Mouse (Mus musculus) embryonic stem cell, embryonic (primary cell): ENCODE measurements around the gene Catsperd.

Experiments
- CTCF ChIA-PET, 4 experiments: fragments of 300-600 bp in 2 of 4; fragments of 350-600 bp in 2 of 4; sonication (Branson Sonifier 250); formaldehyde crosslinking; loops; one replicate each; lab custom pipeline; 2022; ENCODE audit warnings: inconsistent platforms in 2 of 4; lab: Charles Lee
- POLR2A ChIA-PET, 4 experiments: fragments of 300-600 bp in 2 of 4; fragments of 350-600 bp in 2 of 4; sonication (Branson Sonifier 250); formaldehyde crosslinking; loops; one replicate each; lab custom pipeline; 2022; ENCODE audit warnings: antibody characterized with exemption in 4 of 4, inconsistent platforms in 1 of 4; lab: Charles Lee

Gene Catsperd

GRCm38 (mm10) chr17:56607521-56608062 is 20.4 kb upstream of the Catsperd start:
- POLR2A ChIA-PET = interaction anchor here in 3 of 4 experiments (0.5 to 14.4 kb wide), 19 partner anchors 8 to 390 kb away, joined by 3 to 429 read pairs (median 3); partner anchors contain the start of genes Safb (in 3 of the 3), Safb2 (in 3 of the 3), Alkbh7 (in 1 of the 3) and Catsperd (in 1 of the 3)
- CTCF ChIA-PET = no interaction called here

GRCm38 (mm10) chr17:56608699-56609098 is 19.2 kb upstream of the Catsperd start:
- POLR2A ChIA-PET = interaction anchor here in 3 of 4 experiments (1.0 to 14.4 kb wide), 16 partner anchors 9 to 283 kb away, joined by 3 to 429 read pairs (median 4); partner anchors contain the start of genes Safb (in 3 of the 3), Safb2 (in 3 of the 3), Lonp1 (in 2 of the 3) and Catsperd (in 1 of the 3)

GRCm38 (mm10) chr17:56609452-56610171 is 18.3 kb upstream of the Catsperd start, which contains the start of gene 2410015M20Rik:
Gene 2410015M20Rik (minus strand): TSS chr17:56609771.
- CTCF ChIA-PET = interaction anchor here in 1 of 4 experiments (1.6 kb wide), 1 partner anchor 59 kb away, joined by 3 read pairs; no protein-coding TSS in a partner anchor

More at GRCm38 (mm10) chr17:56608699-56609098, 19.2 kb upstream of the Catsperd start:
- CTCF ChIA-PET = no interaction called here

DNA sequence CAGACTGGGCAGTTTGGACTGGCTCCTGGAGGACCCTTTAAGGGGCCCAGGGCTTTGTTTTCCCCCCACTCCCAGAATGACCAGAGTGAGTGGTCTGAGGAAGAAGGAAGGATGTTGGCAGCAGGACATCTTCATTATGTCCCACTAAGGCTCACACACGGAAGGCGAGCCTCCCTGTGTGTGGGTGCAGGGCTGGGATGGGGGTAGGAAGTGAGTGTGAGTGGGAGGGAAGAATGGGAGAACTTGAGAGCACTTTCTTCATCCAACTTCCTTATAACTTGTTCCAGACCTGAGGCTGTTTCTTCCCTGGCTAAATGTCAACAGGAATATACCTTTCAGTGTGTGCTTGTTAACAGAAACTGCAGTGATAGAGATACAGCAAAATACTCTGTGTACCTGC is 16.6 kb upstream of the Catsperd start:
- CTCF ChIA-PET = interaction anchor here in 2 of 4 experiments (0.7 to 1.9 kb wide), 14 partner anchors 16 to 324 kb away, joined by 3 to 18 read pairs (median 4); partner anchors contain the start of genes Ranbp3 (in 2 of the 2), Catsperd (in 1 of the 2), Lonp1 (in 1 of the 2) and Mllt1 (in 1 of the 2)
- POLR2A ChIA-PET = interaction anchor here (0.5 to 14.4 kb wide), 152 partner anchors 7 to 652 kb away, joined by 3 to 429 read pairs (median 5); partner anchors contain the start of genes Lonp1 (in 4 of the 4), Safb (in 4 of the 4), Safb2 (in 4 of the 4) and Catsperd (in 3 of the 4)

More at GRCm38 (mm10) chr17:56609452-56610171, 18.3 kb upstream of the Catsperd start, which contains the start of gene 2410015M20Rik:
- POLR2A ChIA-PET = interaction anchor here in 3 of 4 experiments (0.5 to 14.4 kb wide), 28 partner anchors 11 to 381 kb away, joined by 3 to 429 read pairs (median 3); partner anchors contain the start of genes Lonp1 (in 3 of the 3), Safb (in 3 of the 3), Safb2 (in 3 of the 3) and Catsperd (in 2 of the 3)

DNA sequence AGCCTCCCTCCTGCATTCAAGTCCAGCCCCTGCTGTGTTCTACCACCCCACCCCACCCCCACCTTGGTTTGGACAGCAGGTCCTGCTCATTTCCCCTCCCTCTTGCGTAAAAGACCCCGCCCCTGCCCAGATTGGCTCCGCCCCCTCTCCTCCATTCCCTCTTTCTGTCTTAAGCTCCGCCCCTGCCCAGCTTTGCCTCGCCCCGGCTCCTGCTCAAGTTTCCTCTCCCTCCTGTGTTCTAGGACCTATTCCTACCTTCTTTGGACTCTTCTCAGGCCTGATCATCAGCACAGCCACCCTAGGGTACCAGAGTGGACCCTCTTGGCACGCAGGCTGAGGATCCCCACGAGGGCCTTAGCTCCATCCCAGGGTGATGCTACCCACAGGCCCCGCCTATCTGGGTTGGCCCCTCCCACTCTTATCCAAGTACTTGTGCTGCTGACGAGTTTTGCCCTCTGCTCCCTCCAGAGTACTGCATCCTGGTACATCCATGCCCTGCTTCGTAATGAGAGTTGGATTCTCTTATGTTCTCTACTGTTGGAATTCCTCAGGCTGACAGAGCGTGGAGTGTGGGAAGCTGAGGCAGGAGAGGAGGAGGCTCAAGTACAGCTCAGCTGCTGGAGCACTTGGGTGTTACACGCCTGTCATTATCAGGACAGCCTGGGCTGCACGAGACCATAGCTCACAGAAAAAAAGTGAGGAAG is 15.9 kb upstream of the Catsperd start:
- ChIA-PET CTCF (interaction anchor here (0.6 to 1.9 kb wide), 26 partner anchors 15 to 675 kb away, joined by 3 to 18 read pairs (median 4); partner anchors contain the start of genes Lonp1 (in 3 of the 4), Ranbp3 (in 2 of the 4), Catsperd (in 1 of the 4) and Mllt1 (in 1 of the 4)), POLR2A (interaction anchor here (0.5 to 14.4 kb wide), 179 partner anchors 8 to 653 kb away, joined by 3 to 429 read pairs (median 5); partner anchors contain the start of genes Lonp1 (in 4 of the 4), Safb (in 4 of the 4), Safb2 (in 4 of the 4) and Catsperd (in 3 of the 4))

DNA sequence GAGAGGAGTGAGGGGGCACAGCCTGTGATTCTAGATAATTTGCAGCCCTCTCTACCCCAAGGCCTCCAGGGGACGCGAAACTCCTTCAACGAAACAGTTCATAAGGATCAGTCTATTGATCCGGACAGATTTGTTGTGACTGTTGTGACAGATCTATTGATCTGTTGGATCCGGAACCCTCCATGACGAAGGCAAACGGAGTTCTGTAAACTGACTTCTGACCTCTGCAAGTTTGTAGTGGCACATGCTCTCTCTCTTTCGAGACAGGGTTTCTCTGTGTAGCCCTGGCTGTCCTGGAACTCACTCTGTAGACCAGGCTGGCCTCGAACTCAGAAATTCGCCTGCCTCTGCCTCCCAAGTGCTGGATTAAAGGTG is 15.4 kb upstream of the Catsperd start:
- ChIA-PET POLR2A (interaction anchor here (0.6 to 14.4 kb wide), 110 partner anchors 9 to 576 kb away, joined by 3 to 429 read pairs (median 6); partner anchors contain the start of genes Lonp1 (in 4 of the 4), Safb (in 4 of the 4), Safb2 (in 4 of the 4) and Catsperd (in 3 of the 4)), CTCF (interaction anchor here (0.5 to 1.9 kb wide), 9 partner anchors 14 to 487 kb away, joined by 3 to 18 read pairs (median 5); partner anchors contain the start of genes Lonp1 (in 3 of the 4), Catsperd (in 1 of the 4), Ranbp3 (in 1 of the 4) and Safb2 (in 1 of the 4))

GRCm38 (mm10) chr17:56613236-56613844 is 14.6 kb upstream of the Catsperd start, which contains the start of gene Rpl36:
Gene Rpl36 (plus strand): TSS chr17:56613416.
- ChIA-PET CTCF (interaction anchor here in 3 of 4 experiments (0.5 to 1.9 kb wide), 5 partner anchors 13 to 488 kb away, joined by 4 to 18 read pairs (median 7); partner anchors contain the start of genes Lonp1 (in 3 of the 3), Catsperd (in 1 of the 3) and Ranbp3 (in 1 of the 3)), POLR2A (interaction anchor here (0.6 to 14.4 kb wide), 102 partner anchors 9 to 573 kb away, joined by 3 to 429 read pairs (median 8); partner anchors contain the start of genes Lonp1 (in 4 of the 4), Catsperd (in 3 of the 4), Dus3l (in 3 of the 4) and Ranbp3 (in 3 of the 4))

GRCm38 (mm10) chr17:56613893-56614292 is 14.1 kb upstream of the Catsperd start:
- ChIA-PET CTCF (interaction anchor here in 1 of 4 experiments (0.9 kb wide), 1 partner anchor 59 kb away, joined by 5 read pairs; the partner anchor contains the start of gene Ranbp3), POLR2A (interaction anchor here (0.6 to 14.4 kb wide), 82 partner anchors 8 to 655 kb away, joined by 3 to 429 read pairs (median 5); partner anchors contain the start of genes Lonp1 (in 4 of the 4), Ranbp3 (in 4 of the 4), Catsperd (in 3 of the 4) and Safb (in 3 of the 4))

DNA sequence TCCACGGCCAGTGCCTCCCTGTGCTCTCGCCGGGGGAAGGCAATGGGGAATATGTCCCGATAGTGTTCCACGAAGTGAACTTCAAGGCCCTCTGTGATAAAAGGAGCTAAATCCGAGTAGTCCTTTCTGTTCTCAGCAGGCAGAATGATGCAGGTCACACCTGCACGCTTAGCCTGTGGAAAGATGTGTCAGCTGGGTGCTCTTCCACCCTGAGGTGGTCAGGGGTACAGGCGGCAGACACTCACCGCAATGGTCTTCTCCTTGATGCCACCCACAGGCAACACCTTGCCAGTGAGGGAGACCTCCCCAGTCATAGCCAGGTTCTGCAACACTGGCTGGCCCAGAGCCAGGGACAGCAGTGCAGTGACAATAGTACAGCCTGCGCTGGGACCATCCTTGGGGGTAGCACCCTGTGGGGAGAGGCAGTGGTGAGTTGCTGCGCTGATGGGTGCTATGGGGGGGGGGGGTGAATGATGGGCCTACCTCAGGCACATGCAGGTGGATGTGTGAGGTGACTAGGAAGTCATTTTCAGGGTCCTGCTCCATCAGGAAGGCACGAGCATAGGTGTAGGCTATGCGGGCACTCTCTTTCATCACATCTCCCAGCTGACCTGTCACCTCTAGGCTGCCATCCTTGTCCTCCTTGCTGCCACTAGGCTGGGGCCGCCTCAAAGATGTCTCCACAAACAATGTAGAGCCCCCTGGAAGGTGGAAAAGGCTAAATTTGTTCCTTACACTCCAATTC is 13.4 kb upstream of the Catsperd start:
- CTCF ChIA-PET = interaction anchor here in 1 of 4 experiments (0.9 kb wide), 1 partner anchor 59 kb away, joined by 5 read pairs; the partner anchor contains the start of gene Ranbp3
- POLR2A ChIA-PET = interaction anchor here (0.6 to 14.4 kb wide), 88 partner anchors 8 to 655 kb away, joined by 3 to 429 read pairs (median 4); partner anchors contain the start of genes Lonp1 (in 4 of the 4), Ranbp3 (in 4 of the 4), Catsperd (in 3 of the 4) and Kdm4b (in 3 of the 4)

DNA sequence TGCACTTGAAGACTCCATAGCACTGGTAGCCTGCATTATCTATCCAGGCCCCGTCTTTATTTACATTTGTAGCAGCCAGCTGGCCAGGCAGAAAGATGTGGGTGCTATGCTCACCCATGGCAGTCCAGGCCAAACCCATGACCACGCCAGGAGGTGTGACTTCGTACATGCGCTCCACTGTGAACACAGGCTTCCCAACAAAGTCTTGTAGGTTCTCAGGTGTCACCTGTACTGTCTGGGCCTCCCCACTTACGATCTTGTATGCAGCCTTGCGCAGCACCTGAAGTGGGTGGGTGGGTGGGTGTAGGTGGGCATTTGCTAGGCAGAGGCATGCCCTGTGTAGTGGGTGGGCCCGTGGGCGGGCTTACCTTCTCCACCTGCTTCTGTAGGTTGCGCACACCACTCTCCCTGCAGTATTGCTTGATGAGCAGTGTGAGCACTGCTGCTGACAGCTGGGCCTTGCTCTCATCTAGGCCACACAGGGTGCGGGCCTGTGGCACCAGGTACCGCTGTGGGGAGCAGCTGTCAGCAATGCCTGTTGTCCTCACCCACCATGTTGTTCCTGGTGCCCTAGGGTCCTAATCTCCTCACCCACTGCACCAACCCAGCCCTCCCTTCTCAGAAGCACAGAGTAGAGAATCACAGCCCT is 12.7 kb upstream of the Catsperd start:
- POLR2A ChIA-PET = interaction anchor here (0.5 to 14.4 kb wide), 35 partner anchors 8 to 354 kb away, joined by 3 to 429 read pairs (median 7); partner anchors contain the start of genes Lonp1 (in 4 of the 4), Ranbp3 (in 4 of the 4), Catsperd (in 3 of the 4) and Safb2 (in 3 of the 4)
- CTCF ChIA-PET = no interaction called here

DNA sequence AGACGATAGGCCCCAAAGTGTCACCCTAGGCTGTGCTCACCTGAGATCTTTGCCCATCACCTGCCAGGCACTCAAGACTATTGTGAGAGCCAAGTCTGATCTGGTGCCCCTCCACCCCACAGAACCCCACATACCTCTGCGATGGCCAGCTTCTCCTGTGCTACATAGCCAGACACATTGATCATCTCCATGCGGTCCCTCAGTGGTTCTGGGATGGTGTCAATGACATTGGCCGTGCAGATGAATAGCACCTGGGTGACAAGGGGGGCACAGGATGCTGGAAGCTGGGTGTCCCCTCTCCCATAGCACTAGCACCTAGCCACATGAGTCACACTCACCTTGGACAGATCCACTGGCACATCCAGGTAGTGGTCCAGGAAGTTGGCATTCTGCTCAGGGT is 12.2 kb upstream of the Catsperd start:
- ChIA-PET CTCF (no interaction called here), POLR2A (interaction anchor here (0.5 to 14.4 kb wide), 18 partner anchors 7 to 311 kb away, joined by 3 to 429 read pairs (median 14); partner anchors contain the start of genes Catsperd (in 3 of the 4), Lonp1 (in 3 of the 4), Ranbp3 (in 3 of the 4) and Safb2 (in 3 of the 4))

DNA sequence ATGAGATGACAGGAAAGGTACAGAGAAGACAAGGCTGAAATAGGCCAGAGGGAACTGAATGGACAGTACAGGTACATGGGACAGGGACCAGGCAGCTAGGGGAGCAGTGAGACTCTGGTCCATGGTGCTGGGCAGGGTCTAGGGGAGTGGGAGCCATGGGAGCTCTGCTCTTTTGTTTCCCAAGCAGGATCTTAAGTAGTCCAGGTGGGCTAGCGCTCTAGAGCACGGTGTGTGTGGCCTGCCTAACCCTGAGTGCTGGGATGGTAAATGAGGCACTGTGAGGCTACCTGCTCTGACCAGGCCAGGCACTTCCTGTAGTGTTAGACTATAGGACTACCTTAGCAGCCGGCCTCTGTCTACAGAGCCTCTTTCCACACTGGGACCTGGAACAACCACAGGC is 11.2 kb upstream of the Catsperd start:
- ChIA-PET CTCF (interaction anchor here in 2 of 4 experiments (0.6 kb wide), 2 partner anchors 146 to 292 kb away, joined by 4 to 6 read pairs; no protein-coding TSS in a partner anchor), POLR2A (interaction anchor here (0.6 to 14.4 kb wide), 25 partner anchors 6 to 415 kb away, joined by 3 to 429 read pairs (median 4); partner anchors contain the start of genes Ranbp3 (in 4 of the 4), Catsperd (in 3 of the 4), Lonp1 (in 3 of the 4) and Kdm4b (in 1 of the 4))

DNA sequence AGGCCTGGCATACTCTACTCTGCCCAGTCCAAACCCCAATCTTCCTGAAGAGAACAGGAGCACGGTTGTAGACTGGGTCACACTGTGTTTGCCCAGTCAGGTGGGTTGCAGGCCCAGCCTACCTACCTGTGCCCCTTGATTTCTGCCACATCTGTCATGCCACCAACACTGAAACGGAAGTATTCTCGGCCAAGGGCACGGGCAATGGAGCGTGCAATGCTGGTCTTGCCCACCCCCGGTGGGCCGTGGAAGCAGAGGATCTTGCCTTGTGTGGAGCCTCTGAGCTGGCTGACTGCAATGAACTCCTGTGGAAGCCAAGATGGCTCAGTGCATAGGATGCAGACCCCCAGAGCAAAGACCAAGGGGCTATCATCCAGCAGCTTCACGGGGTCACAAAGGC is 10.3 kb upstream of the Catsperd start:
- ChIA-PET POLR2A (interaction anchor here (0.6 to 14.4 kb wide), 15 partner anchors 6 to 306 kb away, joined by 3 to 429 read pairs (median 12); partner anchors contain the start of genes Catsperd (in 3 of the 4), Lonp1 (in 3 of the 4), Kdm4b (in 1 of the 4) and Ranbp3 (in 1 of the 4)), CTCF (interaction anchor here in 1 of 4 experiments (0.5 kb wide), 1 partner anchor 49 kb away, joined by 3 read pairs; no protein-coding TSS in a partner anchor)

- ChIA-PET POLR2A (interaction anchor here (0.6 to 12.4 kb wide), 24 partner anchors 8 to 344 kb away, joined by 3 to 429 read pairs (median 6); partner anchors contain the start of genes Rpl36 (in 3 of the 4), Ranbp3 (in 2 of the 4), Safb (in 2 of the 4) and Safb2 (in 2 of the 4)), CTCF (no interaction called here)
Observed at GRCm38 (mm10) chr17:56625495-56625894, 2.4 kb upstream of the Catsperd start.
